Mouse (Mus musculus): ENCODE data around the gene Sdccag8. TPM values are rescaled to one million over a fixed set of nuclear protein-coding genes. Genes with fewer than 3 reads are reported as not detected.

The Sdccag8 gene
- polyA plus RNA-seq, 1 experiment, result 13.3 TPM

- H3K27ac ChIP-seq (ENCODE audit: insufficient read depth, low read depth, low read length), result peak overlapping the region; percentile 83
- 51% methylated on average over 33 of the region's 33 CpGs for whole genome bisulfite sequencing
- H3K36me3 ChIP-seq (ENCODE audit: control insufficient read depth, insufficient read depth, low read length), result no peaks in the 10 kb centered on the region
- no peaks in the 10 kb centered on the region for H3K27me3 ChIP-seq (replicated peaks; ENCODE audit: control insufficient read depth, insufficient read depth, low read length)
- no peak for TF ChIP-seq CTCF (conservative IDR thresholded peaks at IDR 0.05; ENCODE audit: insufficient read depth, insufficient read length, low read depth, low read length)
- TF ChIP-seq POLR2A (IDR thresholded peaks at IDR 0.05; ENCODE audit: low read depth, low read length), result no peak
- peaks cover 4% of the 10 kb centered on the region; the same call in 1 of the 2 replicates for H3K4me1 ChIP-seq (ENCODE audit: control insufficient read depth, insufficient read depth, low read length)
- H3K4me3 ChIP-seq (ENCODE audit: insufficient read depth, low read depth, low read length), result peak overlapping the region; percentile 43
- peak; percentile 75 for DNase-seq
Observed at GRCm38 (mm10) chr1:176997711-176998689, 183.5 kb downstream of the Sdccag8 start.

- 0 out of 2 replicates have a peak, but pooled peaks have one; percentile 12 for TF ChIP-seq CTCF (conservative IDR thresholded peaks at IDR 0.05; ENCODE audit: insufficient read depth, insufficient read length, low read depth, low read length)
- no peak for TF ChIP-seq POLR2A (IDR thresholded peaks at IDR 0.05; ENCODE audit: low read depth, low read length)
- Histone ChIP-seq H3K27me3 (replicated peaks; ENCODE audit: control insufficient read depth, insufficient read depth, low read length) (no peaks in the 10 kb centered on the region), H3K36me3 (ENCODE audit: control insufficient read depth, insufficient read depth, low read length) (no peaks in the 10 kb centered on the region), H3K4me1 (ENCODE audit: control insufficient read depth, insufficient read depth, low read length) (peaks cover 4% of the 10 kb centered on the region; the same call in 1 of the 2 replicates), H3K4me3 (ENCODE audit: insufficient read depth, low read depth, low read length) (no peak overlapping the region), H3K27ac (ENCODE audit: insufficient read depth, low read depth, low read length) (no peak overlapping the region)
- 62% methylated on average over 6 of the region's 6 CpGs for WGBS
- DNase-seq, result peak; percentile 19
Observed at GRCm38 (mm10) chr1:176999011-176999410, 184.6 kb downstream of the Sdccag8 start.

- Histone ChIP-seq H3K27me3 (replicated peaks; ENCODE audit: control insufficient read depth, insufficient read depth, low read length) (no peaks in the 10 kb centered on the region), H3K36me3 (ENCODE audit: control insufficient read depth, insufficient read depth, low read length) (no peaks in the 10 kb centered on the region), H3K4me3 (ENCODE audit: insufficient read depth, low read depth, low read length) (no peak overlapping the region), H3K27ac (ENCODE audit: insufficient read depth, low read depth, low read length) (no peak overlapping the region), H3K4me1 (ENCODE audit: control insufficient read depth, insufficient read depth, low read length) (no peaks in the 10 kb centered on the region; the same call in 1 of the 2 replicates)
- TF ChIP-seq POLR2A (IDR thresholded peaks at IDR 0.05; ENCODE audit: low read depth, low read length) (no peak), CTCF (conservative IDR thresholded peaks at IDR 0.05; ENCODE audit: insufficient read depth, insufficient read length, low read depth, low read length) (no peak)
- DNase-seq, result no peak
- 68% methylated on average over 6 of the region's 6 CpGs for WGBS
Observed at GRCm38 (mm10) chr1:177002951-177003350, 188.5 kb downstream of the Sdccag8 start.

- WGBS, result 71% methylated on average over 4 of the region's 4 CpGs
- Histone ChIP-seq H3K27ac (ENCODE audit: insufficient read depth, low read depth, low read length) (no peak overlapping the region), H3K4me3 (ENCODE audit: insufficient read depth, low read depth, low read length) (no peak overlapping the region), H3K27me3 (replicated peaks; ENCODE audit: control insufficient read depth, insufficient read depth, low read length) (no peaks in the 10 kb centered on the region), H3K36me3 (ENCODE audit: control insufficient read depth, insufficient read depth, low read length) (no peaks in the 10 kb centered on the region), H3K4me1 (ENCODE audit: control insufficient read depth, insufficient read depth, low read length) (no peaks in the 10 kb centered on the region)
- no peak for DNase-seq
- no peak for TF ChIP-seq CTCF (conservative IDR thresholded peaks at IDR 0.05; ENCODE audit: insufficient read depth, insufficient read length, low read depth, low read length)
- TF ChIP-seq POLR2A (IDR thresholded peaks at IDR 0.05; ENCODE audit: low read depth, low read length), result no peak
Observed at GRCm38 (mm10) chr1:177004041-177004741, 189.7 kb downstream of the Sdccag8 start.

- Histone ChIP-seq H3K27ac (ENCODE audit: insufficient read depth, low read depth, low read length) (no peak overlapping the region), H3K27me3 (replicated peaks; ENCODE audit: control insufficient read depth, insufficient read depth, low read length) (no peaks in the 10 kb centered on the region), H3K36me3 (ENCODE audit: control insufficient read depth, insufficient read depth, low read length) (no peaks in the 10 kb centered on the region), H3K4me1 (ENCODE audit: control insufficient read depth, insufficient read depth, low read length) (no peaks in the 10 kb centered on the region), H3K4me3 (ENCODE audit: insufficient read depth, low read depth, low read length) (no peak overlapping the region)
- DNase-seq, result no peak
- 85% methylated on average over 3 of the region's 3 CpGs for WGBS
- no peak for TF ChIP-seq CTCF (conservative IDR thresholded peaks at IDR 0.05; ENCODE audit: insufficient read depth, insufficient read length, low read depth, low read length)
- TF ChIP-seq POLR2A (IDR thresholded peaks at IDR 0.05; ENCODE audit: low read depth, low read length), result no peak
Observed at GRCm38 (mm10) chr1:177007405-177007804, 192.9 kb downstream of the Sdccag8 start.

GRCm38 (mm10) chr1:177008777-177009176 lies 194.3 kb downstream of the Sdccag8 start:
- no peak overlapping the region for H3K27ac ChIP-seq (ENCODE audit: insufficient read depth, low read depth, low read length)
- WGBS, result 88% methylated on average over 1 of the region's 1 CpGs
- no peaks in the 10 kb centered on the region for H3K27me3 ChIP-seq (replicated peaks; ENCODE audit: control insufficient read depth, insufficient read depth, low read length)
- TF ChIP-seq CTCF (conservative IDR thresholded peaks at IDR 0.05; ENCODE audit: insufficient read depth, insufficient read length, low read depth, low read length) (no peak), POLR2A (IDR thresholded peaks at IDR 0.05; ENCODE audit: low read depth, low read length) (no peak)
- H3K36me3 ChIP-seq (ENCODE audit: control insufficient read depth, insufficient read depth, low read length), result no peaks in the 10 kb centered on the region
- no peak overlapping the region for H3K4me3 ChIP-seq (ENCODE audit: insufficient read depth, low read depth, low read length)
- H3K4me1 ChIP-seq (ENCODE audit: control insufficient read depth, insufficient read depth, low read length), result no peaks in the 10 kb centered on the region
- DNase-seq, result no peak

- no peak overlapping the region for H3K4me3 ChIP-seq (ENCODE audit: insufficient read depth, low read depth, low read length)
- 68% methylated on average over 3 of the region's 3 CpGs for WGBS
- H3K27me3 ChIP-seq (replicated peaks; ENCODE audit: control insufficient read depth, insufficient read depth, low read length), result no peaks in the 10 kb centered on the region
- no peak for DNase-seq
- no peak for TF ChIP-seq CTCF (conservative IDR thresholded peaks at IDR 0.05; ENCODE audit: insufficient read depth, insufficient read length, low read depth, low read length)
- no peaks in the 10 kb centered on the region for H3K4me1 ChIP-seq (ENCODE audit: control insufficient read depth, insufficient read depth, low read length)
- H3K27ac ChIP-seq (ENCODE audit: insufficient read depth, low read depth, low read length), result no peak overlapping the region
- H3K36me3 ChIP-seq (ENCODE audit: control insufficient read depth, insufficient read depth, low read length), result no peaks in the 10 kb centered on the region
Observed at GRCm38 (mm10) chr1:177010041-177010440, 195.6 kb downstream of the Sdccag8 start.
